Mouse (Mus musculus) retina, embryonic 14.5 days (tissue): ENCODE measurements around the gene Ssh3.
"Not testable (repeated sequence)": the region's sequence is repeated elsewhere in the genome, so short reads cannot be mapped to it uniquely, and the experiment has no call there.

Experiments used
- DNase-seq: peaks from one replicate; pipeline ENCODE4 v3.0.0-alpha.2; 2015; ENCODE audit warnings: low spot score

Gene Ssh3

GRCm38 (mm10) chr19:4296611-4297010, 27.6 kb upstream of the Ssh3 start:
- no peak for DNase-seq

DNA sequence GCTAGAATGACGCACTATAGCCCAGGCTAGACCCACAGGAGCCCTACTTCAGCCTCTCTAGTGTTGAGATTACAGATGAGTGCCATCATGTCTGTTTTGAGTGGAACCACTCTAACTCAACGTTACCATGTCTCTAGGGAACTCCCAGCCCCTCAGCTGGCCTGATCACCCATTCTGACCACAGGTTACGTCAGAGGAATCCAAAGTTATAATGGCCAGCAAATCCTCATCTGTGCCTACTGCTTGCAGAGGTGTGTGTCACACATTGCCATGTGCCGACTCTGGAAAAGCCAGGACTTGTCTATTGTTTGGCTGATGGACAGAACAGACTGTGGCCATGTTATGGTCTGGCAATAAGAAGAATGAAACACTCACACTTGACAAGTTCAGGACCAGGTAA, 26.4 kb upstream of the Ssh3 start:
- DNase-seq = no peak

- DNase-seq = no peak
Observed at GRCm38 (mm10) chr19:4294381-4295097, 25.6 kb upstream of the Ssh3 start.

DNA sequence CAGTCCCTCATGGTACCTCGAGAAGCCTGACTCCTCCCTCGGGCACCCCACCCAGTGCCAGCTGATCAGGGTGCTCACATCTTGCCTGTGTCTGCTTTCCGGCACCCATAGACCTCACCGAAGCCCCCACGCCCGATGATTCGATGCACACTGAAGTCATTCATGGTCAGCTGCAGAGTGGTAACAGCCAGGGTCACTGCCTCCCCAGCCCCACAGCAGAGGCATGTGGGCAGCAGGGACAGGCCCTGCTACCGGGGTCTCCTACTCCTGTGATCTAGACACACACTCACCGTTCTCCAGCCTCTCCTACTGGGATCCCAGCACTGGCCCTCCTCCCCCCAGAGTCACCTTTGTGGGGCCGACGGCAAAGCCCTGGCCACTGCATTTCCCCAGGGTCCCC, 22.2 kb upstream of the Ssh3 start:
- no peak for DNase-seq

DNA sequence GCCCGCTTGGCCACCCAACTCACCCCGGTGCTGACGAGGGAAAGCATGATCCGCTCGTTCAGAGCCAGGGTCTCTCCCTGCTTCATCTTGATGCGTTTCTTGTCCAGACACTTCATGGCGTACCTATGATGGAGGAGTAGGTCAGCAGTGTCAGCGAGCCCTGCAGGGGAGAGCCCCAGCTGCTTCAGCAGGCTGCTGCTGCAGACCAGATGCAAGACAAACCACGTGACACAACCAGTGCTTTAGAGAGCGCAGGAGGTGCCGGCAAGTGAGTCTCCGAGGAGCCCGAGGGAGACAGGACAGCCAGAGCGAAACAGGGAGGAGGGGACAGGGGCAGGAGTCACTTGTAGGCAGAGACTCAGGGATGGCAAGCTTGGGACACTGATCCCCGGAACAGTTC, 21.8 kb upstream of the Ssh3 start:
- no peak for DNase-seq

GRCm38 (mm10) chr19:4283653-4284052, 14.7 kb upstream of the Ssh3 start:
- DNase-seq = no peak

DNA sequence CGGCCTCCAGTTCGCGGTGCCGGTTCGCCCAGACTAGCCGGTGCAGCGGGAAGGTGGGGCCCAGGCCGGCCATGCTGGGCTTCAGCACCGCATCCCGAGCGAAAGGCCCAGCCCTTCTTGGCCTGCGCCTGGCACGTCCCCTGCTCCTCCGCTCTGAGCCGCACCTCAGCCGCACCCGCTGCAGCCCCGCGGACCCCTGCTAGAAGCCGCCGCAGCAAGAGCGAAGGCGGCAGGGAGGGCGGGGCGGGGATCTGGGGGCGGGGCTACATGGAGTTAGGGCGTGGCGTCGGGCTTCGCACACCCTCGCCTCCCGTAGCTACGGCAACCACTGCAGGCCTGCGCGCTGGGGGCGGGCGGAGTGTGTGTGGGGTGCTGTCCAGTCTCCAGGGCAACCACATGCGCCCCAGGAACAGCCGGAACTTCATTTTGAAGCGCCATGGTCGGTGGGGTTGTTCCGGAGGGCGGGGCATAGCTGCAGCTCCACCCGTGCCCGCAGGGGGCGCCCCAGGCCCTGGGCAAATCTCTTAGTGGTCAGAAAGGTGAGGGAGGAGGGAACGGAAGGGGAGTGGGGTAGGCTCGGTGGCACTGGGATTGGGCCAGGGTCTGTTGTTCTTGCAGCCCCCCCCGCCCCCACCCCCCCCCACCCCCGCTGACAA, 14.0 kb upstream of the Ssh3 start, which contains the start of gene Ankrd13d:
TSS of gene Ankrd13d (minus strand) at position 240 of the 656 bp plus-strand sequence.
- peak; percentile 88 for DNase-seq

DNA sequence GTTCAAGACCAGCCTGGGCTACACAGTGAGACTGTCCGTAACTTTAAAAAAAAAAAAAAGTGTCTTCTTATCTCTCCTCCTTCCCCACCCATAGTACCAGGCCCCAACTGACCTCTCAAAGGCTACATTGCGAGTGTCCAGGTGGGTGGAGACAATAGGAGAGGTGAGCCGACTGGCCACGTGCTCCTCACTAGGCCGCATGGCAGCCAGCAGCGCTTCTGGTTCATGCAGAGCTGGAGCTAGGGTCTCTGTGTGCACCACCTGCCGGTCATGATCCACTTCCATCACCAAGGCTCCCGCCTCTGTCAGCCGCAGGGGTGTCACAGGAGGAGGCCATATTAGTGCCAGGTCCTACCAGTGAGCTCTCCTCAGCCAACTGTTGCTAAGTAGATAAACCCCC, 11.4 kb upstream of the Ssh3 start:
- no peak for DNase-seq

DNA sequence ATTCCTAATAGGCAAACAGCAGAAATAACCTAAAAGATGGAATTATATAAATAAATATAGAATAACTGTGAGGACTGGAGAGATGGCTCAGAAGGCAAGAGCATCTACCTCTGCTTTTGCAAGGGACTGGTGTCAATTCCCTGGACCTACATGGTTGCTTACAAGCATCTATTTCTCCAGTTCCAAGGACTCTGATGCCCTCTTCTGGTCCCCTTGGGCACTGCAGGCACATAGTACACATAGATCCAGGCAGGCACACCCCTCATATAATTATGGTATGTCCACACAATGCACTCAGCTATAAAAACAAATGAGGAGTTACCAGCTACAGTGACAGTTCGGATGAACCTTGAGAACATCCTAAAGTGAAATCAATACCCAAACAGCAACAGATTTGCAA, 10.5 kb upstream of the Ssh3 start:
- DNase-seq = no peak

DNA sequence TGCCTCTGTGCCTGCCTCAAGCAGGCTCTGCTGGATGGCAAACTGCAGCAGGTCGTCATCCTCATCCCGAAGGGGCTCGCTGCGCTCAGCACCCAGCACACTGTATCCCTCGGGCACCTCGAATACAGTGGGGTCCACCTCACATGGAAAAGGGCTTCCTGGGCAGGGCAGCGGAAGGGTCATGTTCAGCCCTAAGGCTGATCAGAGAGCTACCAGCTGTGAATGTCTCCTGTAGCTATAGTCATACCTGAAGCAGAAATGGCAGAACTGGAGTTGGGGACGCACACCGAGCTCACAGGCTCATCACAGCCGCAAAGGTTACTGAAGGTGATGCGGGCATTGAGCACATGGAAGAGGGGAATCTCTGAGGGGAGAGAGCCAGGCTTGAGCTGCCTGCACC, 2.0 kb upstream of the Ssh3 start:
- DNase-seq = no peak

DNA sequence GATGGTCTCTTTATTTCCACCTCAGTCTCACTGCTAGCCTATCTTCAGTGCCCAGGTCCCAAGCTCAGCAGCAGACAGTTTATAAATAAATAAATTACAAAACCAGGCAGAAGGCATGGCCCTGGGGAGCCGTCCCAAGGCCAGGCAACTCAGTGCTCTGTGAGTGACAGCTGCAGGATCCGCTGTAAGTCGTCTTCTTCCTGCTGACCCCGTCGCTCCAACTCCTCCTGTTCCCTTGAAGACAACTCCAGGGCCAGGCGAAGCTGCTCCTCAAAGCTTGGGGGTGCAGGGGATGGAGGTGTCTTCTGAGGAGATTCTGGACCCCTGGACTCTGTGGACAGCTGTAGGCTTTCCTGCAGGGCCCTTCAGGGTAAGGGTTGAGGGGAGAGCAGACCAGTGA, 1.2 kb upstream of the Ssh3 start:
- no peak for DNase-seq

DNA sequence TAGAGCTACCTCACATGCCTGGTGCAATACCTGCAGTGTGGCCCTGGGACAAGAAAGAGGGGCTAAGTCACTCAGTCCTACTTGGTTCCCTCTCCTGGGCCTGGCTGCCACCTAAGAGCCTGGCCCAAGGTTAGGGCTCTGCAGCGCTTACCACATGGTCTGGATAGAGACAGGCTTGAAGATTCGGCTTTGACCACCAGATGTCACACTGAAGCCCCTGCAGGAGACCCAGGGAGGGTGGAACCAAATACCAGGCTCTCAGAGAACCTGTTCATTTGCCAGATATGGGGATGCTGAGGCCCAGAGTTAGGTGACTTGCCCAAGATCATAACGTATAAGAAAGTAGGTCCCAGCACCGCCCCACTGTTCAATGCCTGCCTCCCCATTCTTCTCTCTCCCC, 3.0 kb downstream of the Ssh3 start:
- DNase-seq = peak; percentile 40

DNA sequence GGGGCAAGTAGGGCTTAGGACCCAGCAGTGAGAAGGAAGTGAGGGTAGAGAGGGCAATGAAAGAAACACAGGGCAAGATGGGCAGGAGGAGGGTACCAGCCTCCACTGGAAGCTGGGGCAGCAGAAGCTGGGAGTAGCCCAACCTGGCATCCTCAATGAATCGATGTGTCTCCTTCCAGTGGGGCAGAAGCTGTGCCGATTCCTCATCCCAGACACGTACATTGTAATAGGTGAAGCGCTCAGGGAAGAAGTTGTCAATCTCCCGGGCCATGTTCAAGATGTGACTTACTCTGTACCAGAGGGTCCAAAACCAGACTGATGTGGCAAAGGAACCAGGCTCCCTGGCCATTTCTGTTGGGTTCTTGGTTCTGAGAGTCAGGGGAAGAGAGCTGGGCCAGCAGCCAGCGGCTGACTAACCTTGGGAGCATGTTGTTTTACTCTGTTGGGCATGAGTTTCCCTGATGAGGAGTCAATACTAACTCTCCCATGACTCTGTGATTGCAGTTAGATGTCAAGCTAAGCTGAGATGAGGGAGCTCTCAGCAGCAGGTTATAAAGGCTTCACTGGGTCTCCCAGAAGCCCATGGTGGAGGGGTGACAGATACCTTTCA, 4.7 kb downstream of the Ssh3 start:
- no peak for DNase-seq

- DNase-seq = no peak
Observed at GRCm38 (mm10) chr19:4263702-4264101, 5.3 kb downstream of the Ssh3 start.

- no peak for DNase-seq
Observed at GRCm38 (mm10) chr19:4262756-4263155, 6.2 kb downstream of the Ssh3 start.

DNA sequence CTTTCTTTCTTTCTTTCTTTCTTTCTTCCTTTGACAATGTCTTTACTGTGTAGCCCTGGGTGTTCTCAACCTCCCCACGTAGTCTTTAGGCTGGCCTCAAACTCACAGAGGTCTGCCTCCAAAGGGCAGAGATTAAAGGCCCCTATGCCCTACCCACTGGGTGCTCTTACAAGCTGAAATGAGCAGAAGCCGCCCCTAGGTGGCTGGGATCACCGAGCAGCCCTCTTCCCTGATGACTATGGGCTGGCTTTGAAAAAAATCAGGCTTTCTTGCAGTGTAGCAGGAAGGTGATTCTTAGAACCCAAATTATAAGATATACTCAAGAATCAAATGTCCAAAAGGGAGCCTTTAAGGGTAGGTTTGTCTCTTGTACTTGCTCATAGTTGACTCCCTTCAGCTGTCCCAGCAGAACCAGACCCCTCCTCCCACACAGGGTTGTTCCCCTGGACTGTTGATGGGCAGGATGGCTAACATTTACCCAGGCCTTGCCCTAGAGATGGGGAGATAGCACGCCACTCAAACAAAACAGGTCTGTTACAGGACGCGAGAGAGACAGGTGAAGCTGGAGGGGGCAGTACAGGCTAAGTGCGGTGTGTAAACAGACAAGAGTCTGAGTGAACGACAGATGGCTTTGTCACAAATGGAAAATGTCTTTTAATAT, 7.8 kb downstream of the Ssh3 start:
- peak; percentile 48 for DNase-seq

DNA sequence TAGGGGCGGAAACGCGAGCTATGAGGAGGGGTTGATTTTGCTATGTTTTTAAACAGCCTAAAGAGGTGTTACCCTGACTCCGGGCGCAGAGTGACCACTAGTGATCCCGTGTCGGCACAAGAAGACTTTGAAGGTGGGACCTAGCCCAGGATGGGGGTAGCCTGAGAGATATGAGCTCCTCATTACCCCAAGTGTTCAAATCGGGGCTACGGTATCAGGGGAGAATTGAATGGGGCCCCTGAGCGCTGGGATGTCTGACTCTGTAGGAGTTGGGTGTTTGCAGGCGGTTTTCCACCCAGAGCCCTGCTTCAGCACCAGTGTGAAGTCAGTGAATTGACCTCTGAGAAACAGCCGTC, 11.1 kb downstream of the Ssh3 start:
- DNase-seq = no peak

DNA sequence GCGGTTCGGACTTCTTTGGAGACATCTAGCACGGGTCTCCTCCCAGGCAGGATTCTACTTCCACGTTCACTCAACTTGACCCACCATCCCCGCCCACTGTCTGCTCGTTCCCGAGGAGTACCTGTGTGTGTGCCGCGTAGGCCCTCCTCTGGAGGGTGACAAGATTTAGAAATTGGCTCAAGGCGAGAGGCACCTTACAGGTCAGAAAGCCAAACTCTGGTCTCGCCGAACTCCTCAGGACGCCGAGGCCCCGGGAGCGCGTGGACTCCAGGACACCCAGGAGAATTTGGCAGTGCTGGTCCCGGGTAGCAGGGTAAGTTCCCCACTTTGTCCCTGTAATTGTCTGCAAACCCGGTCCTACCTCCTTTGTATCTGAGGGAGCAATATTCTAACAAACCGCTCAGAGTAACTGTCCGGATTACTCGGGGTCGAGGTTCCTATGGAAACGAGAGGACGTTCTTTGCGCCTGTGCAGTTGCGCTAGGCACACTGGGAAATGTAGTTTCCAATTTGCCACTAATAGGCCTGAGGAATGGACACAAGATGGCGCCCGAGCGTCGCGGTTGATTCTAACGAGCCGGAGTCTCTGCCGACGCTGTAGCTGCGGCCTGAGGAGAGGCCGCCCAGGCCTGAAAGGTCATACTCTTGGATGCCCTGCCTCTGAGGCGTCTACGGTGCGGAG, 11.6 kb downstream of the Ssh3 start:
- DNase-seq = peak; percentile 100

DNA sequence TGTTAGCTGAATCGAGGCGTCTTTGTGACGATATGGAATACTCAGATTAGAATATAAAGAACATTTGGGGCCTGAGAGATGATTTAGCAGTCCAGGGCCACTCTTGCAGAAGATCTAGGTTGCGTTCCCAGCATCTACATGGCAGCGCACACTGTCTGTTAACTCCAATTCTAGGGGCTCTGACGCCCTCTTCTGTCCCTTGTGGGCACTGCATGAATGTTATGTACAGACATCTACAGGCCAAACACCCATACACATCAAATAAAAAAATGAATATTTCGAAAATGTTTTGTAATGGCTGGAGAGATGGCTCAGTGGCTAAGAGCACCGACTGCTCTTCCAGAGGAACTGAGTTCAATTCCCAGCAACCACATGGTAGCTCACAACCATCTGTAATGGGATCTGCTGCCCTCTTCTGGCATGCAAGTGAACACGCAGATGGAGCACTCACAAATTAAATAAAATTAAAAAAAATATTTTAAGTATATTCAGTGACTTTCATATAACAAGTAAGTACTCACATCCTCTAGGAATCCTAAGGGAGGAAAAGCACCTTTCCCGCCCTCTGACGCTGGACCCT, 13.3 kb downstream of the Ssh3 start:
- no peak for DNase-seq

GRCm38 (mm10) chr19:4254230-4254629, 14.8 kb downstream of the Ssh3 start:
- DNase-seq = no peak

DNA sequence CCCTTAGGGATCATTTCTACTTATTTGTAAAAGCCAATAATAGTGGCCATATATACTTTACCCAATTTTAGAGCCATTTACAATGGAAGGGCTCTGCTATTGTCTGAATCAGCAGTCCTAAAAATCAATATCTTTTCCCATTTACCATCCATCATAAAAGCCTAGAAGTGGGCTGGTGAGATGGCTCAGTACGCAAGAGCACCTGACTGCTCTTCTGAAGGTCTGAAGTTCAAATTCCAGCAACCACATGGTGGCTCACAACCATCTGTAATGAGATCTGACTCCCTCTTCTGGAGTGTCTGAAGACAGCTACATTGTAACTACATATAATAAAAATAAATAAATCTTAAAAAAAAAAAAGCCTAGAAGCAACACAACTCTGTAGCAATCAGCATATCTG, 20.3 kb downstream of the Ssh3 start:
- DNase-seq = not testable (repeated sequence)

GRCm38 (mm10) chr19:4247010-4247409, 22.0 kb downstream of the Ssh3 start:
- peak; percentile 30 for DNase-seq
